Mouse (Mus musculus): ENCODE results near the gene Col23a1.
A peak's percentile ranks its signal among the peaks of the same experiment; 100 is the strongest.

The Col23a1 gene

DNA sequence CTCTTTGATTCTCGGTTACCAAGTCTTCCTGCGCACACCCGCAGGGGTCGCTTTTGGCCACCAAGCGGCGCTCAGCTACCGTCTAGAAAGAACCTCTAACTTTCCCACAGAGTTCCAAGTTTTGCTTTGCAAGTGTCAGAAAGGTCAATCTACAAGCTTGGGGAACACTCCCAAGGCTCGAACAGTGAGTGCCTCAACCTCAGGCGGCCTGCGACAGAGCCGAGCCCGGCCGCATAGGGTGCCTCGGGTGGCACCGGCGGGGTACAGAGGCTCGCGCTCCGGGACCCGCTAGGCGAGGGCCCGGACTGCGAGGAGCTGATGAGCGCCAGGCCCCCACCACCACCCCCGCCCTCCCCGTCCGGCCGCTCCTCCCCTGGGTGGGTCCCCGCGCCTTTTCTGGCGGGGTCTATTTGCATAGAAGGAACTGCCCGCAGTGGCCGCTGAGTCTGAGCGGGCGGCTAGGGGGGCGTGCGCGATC, at the start of gene Col23a1:
Col23a1 (plus strand) TSS at position 357 of the 478 bp plus-strand sequence.
- DNase-seq = peak; percentile 91

DNA sequence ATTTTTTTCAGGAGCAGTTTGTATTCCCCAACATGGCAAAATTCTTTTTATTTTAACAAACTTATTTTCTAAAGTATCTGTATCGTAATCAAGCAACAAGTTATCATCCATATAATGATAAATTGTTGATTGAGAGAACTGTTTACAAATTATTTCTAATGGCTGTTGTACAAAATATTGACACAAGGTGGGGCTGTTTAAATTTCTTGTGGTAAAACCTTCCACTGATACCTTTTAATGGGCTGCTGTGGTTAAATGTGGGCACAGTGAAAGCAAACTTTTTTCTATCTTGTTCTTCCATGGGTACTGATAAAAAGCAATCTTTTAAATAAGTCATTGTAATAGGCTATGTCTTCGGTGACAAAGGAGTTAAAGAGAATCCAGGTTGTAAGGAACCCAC, 46.8 kb upstream of the Col23a1 start:
- no peak for DNase-seq

DNA sequence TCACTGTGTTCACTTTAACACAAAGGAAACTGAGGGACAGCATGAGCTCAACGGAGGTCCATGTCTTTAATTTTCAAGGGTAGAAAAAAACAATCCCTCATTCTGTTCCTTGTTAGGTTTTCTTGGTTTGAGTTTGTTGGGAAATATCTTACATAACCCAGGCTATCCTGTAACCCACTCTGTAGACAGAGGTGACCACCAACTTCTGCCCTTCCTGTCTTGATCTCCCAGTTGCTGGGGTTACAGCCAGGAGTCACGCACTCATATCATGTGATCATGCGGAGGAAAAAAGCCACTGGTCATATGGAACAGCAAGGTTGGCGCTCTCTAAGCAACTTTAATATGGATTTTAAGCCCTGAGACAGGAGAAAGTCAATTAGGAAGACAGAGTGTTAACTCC, 32.7 kb upstream of the Col23a1 start:
- DNase-seq = no peak

DNA sequence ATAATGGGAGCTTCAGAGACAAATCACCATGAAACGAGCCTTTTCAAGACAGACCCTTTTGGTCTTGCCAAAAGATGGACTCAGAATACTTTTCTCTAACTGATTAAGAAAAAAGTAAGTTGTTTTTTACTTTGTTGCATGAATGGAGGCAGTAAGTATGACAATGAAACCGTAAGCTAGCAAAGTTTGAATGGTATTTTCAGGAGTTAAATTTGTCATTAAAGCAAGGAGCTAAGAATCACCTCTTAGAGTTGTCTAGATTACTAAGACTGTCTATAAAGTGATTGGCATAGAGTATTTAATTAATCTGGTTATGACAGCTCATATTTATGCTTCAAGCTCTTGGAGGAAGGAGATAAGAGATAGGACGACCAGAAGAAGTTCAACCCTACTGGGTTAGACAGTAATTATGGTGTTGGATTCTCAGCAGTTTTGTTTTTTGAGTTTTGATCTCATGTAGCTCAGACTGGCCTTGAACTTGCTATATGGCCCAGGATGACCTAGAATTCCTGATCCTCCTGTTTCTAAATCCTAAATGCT, 28.0 kb upstream of the Col23a1 start, which contains the start of gene Clk4:
Clk4 (plus strand) TSS at position 51 of the 540 bp plus-strand sequence.
- DNase-seq = no peak

DNA sequence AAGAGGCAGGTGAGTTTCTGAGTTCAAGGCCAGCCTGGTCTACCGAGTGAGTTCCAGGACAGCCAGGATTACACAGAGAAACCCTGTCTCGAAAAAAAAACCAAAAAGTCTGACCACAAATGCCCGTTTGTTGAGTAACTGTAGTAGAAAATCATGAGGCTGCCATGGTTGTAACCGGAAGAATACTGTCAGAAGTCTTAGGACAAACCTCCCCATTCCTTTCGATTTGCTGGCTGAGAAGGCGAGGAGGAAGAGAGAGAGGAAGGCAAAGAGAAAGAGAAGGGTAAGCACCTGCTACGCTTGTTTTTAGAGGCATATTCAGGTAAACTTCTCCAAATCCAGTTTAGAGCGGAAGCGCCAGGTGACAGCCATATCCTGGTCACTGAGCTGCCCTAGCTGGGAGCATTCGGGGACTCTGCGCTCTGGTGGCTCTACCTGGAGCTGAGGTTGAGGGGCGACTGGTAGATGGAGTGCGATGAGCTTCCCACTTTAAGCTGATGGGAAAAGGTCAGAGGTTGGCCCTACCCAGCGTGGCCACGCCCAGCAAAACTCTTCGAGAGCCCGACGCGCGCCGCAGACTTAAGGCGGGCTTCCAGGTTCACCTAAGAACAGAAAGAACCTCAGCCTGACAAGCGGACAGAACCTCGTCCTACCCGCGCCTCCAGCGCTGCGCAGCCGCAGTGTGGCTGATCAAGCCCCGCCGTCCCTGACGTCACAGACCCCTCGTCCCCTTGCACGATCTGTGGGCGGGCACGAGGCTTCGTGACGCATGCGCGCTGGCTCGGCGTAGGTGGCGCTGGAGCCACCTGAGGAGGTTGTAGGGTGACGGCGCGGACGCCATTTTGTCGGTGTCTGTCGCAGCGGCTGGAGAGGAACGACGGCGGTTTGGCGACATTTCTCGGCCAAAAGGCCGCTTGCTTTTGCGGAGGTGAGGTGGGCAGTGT, 27.1 kb upstream of the Col23a1 start, which contains the start of gene BC049762:
BC049762 (minus strand) TSS at position 705 of the 944 bp plus-strand sequence.
- DNase-seq = peak; percentile 99

DNA sequence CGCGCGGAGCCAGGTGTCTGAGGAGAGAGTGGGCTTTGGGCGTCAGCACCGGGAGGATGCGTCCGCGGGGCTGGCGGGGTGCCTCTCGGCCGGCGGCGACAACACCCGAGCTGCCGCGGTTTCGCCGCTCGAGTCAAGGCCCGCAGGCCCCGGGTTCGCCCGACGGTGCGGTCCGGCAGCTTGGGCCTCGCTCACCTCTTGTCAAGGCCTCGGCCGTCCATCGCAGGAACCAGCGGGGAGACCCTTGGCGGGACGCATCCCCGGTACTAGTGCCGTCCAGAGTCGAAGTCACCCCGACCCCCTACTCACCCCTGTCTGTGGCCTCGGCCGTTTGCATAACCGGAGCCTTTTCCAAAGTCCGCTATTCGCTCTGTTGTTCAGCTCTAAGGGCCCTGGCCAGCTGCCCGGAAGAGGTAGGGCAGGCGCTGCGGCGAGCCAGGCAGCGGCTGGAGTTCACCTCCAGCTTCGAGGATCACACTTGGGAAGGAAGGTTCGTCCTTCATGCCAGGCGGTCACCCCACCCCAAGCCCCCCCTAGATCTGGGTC, 26.4 kb upstream of the Col23a1 start:
- DNase-seq = no peak

DNA sequence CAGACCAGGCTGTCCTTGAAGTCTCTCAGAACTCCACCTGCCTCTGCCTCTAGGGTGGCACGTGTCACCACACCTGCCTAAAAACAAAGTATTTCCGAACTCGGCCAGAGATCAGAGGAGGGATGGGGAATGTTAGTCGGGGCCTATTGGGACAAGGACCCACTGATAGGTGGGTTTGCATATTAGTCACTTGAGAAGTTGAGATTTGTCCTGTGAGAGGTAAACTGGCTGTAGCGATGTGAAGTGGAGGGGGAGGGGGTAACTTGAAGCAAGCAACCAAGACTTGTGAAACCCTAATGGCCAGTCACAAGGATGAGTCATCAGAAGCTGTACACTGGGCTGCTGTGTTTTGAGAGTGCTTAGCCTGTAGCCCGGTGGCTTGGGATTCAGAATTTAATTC, 25.4 kb upstream of the Col23a1 start:
- DNase-seq = peak; percentile 38

DNA sequence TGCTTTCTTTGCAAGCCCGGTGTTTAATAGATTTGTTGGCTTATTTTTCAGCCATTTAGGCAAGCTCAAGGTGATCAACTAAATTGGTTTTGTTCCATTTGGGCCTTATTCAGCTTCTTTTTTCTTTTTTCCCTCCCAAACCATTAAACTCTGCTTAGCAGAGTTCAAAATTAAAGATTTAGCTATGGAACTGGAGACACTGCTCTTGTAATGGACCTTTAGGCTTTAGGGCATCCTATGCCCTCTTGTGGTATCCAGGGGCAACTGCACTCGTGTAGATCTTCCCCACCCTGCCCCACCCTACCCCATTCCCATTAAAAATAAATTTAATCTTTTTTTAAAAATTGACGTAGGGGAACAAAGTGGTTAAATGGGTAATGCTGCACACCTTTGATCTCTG, 24.4 kb upstream of the Col23a1 start:
- peak; percentile 53 for DNase-seq

DNA sequence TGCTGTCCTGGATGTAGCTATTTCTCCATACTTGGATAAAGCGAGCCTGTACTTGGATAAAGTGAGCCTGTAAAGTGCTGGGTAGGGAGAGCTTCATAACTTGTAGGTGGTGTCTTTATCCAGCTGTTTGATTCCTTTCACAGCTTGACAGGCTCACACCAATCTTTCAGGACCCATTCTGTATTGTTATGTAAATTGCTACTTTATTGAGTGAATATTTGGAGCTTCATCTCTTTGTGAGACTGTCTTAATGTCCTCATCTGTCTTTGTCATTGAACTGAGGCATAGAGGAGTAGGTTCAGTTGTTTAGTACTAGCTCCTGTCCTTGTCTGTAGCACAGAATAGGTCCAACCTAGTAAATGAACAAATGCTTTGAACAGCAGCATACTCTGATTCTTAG, 15.3 kb upstream of the Col23a1 start:
- DNase-seq = no peak

DNA sequence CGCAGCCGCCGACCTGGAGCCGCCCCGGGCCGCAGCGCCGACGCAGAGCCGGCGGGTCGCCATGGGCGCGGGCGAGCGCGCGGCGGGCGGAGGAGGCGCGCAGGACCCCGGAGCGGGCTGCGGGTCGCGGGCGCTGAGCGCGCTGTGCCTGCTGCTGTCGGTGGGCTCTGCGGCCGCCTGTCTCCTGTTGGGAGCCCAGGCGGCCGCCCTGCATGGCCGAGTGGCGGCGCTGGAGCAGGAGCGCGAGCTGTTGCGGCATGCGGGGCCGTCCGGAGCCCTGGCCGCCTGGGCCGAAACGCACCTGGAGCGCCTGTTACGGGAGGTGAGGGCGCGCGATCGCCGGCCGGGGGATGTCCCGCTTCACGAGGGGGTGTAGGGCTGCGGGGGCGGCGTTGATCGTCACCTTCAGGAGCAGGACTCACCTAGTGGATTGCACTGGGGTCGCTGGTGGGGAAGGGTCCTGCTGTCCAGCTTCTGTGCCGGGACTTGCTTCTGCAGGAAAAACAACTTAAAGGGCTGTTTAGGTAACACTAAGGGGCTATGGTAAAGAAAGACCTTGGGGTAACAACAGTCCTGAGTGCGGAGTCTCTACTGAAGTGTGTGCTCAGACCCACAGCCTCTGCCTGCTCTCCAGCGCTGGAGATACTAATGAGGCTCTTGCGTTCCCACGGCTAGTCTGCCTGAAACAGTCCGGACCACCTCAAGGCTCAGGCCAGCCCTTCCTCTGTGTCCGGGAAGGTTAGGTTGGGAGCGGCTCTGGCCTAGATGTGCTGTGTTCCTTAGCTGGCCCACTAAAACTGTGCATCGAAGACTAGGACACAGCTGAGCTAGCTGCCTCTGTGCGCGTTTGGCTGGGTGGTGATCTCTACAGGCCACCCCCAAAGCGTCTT, 591 bp downstream of the Col23a1 start:
- DNase-seq = peak; percentile 87

DNA sequence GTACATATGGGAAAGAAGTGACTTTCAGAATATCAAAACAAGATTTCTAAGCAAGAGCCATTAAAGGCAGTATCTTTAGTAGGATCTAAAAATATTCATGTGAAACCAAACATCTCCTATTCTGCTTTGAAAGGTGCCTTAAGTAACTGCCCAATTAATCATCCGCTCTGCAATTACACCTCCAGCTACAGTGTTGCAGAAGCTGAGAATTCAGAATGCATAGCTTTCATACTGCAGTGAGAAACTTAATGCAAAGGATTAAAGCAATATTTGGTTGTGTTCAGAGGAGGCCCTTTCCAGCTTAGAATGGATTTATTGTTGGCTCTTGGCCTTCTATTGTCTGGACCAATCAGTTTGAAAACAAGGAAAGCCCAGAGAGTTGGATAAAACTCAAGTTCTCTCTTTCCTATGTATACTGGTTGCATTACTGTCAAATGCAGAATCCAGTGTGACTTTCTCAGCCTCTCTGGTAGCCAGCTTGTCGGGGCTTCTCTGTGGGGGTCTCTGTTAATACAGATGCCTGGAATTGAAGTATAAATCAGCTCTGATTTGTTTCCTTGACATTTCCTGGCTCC, 4.3 kb downstream of the Col23a1 start:
- DNase-seq = no peak

DNA sequence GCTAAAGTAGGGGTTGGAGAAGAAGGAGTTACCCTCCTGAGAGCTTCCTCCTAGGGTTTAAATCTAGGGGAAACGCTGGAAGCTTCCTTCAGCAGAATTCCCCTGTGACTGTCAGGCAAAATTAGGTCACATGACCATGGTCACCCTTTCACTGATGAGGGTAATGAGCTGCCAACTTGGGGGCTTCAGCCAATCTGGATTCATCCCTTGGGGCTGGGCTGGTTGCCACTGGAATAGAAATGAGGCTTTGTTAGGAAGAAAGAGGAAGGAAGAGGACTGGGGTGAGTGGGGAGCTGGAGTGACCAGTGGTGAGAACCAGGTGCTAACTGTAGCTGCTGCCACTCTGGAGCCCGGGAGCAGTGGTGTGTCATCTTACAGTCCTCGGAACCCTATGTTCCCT, 6.0 kb downstream of the Col23a1 start:
- no peak for DNase-seq

DNA sequence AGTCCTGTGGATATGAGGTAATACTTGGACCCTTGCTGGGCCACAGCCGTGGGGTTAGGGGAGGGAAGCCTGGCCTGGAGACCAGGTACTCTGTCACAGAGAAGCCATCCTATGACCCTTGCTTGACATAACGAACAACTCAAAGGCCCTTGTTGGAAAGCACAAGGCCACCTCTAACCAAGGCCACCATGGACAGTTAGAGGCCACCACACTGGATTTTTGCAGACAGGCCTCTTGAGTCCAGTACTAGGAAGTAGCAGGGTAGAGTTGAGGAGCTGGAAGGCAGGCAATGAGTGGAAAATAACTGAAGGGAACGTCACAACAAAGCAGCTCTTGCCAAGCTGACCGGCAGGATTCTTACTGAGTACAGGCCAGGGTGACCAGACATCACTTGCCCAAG, 9.0 kb downstream of the Col23a1 start:
- no peak for DNase-seq

DNA sequence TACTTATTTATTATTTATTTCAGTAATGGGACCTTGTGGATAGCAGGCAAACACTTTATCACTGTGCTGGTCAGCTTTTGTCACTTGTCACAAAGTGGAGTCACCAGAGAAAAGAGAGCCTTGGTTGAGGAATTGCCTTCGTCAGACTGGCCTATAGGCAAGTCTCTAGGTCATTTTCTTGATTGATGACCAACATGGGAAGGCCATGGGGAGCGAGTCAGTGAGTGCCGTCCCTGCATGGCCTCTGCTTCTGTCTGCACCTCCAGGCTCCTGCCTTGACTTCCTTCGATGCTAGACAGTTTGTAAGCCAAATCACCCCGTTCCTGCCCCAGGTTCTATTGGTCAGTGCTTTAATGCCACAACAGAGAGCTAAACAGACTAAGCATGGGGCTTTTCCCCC, 12.7 kb downstream of the Col23a1 start:
- no peak for DNase-seq

DNA sequence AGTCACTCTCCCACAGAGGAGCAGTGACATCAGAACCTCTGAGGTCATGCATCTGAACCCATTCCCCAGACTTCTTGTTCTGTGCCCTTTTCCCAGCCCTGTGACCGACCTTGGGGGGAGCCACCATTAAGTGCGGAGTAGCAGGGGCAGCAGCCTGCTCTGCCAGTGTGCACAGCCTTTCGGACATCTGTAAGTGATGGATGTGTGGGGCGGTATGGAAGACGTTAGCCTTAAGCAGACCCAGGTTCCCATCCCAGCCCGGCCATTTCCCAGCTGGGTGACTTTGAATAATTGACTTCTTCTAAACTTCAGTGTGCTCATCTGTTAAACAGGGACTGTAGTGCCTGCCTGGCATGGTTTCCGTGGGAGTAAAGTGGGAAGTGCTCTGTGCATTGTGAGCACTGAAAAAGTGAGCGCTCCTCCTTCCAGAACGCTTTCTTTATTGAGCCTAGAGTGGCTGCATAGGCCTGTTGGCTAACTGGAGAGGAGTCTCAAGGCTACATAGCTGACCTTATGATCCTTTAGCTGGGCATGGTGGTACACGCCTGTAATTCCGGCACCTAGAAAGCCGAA, 14.3 kb downstream of the Col23a1 start:
- DNase-seq = peak; percentile 37

DNA sequence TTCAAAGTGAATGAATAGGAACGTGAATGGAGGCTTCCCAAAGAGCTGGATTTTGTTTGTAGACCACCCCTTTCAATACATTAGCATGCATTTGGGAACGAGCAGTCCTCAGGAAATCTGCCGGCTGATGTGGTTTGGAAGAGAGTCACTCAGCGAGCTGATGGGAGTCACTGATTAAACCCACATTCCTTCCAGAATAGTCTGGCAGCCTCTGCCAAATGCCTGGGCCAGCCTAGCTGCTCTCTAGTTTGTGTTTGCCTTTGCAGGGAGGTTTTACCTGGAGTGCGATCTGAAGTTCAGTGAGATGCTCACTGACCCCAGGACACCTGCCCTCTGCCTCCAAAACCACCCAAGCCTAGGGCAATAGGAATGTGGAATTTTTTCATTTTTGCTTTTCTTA, 18.6 kb downstream of the Col23a1 start:
- no peak for DNase-seq

DNA sequence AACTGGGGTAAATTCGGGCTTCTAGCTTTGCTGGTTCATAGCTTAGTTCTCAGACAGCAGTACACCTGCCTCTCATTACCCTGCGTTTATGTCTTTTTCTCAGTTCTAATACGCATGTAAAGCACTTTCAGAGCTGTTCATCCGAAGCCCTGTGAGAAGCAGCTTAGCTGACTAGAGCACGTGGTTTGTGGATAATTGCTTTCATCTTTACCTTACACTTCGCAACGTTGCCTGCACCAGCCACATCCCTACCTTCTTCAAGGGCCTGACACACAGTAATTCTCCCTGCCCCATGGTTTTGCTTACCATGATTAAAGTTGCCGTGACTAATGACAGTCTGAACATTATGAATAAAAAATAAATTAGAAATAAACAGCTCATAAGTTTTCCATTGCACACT, 22.1 kb downstream of the Col23a1 start:
- DNase-seq = no peak

DNA sequence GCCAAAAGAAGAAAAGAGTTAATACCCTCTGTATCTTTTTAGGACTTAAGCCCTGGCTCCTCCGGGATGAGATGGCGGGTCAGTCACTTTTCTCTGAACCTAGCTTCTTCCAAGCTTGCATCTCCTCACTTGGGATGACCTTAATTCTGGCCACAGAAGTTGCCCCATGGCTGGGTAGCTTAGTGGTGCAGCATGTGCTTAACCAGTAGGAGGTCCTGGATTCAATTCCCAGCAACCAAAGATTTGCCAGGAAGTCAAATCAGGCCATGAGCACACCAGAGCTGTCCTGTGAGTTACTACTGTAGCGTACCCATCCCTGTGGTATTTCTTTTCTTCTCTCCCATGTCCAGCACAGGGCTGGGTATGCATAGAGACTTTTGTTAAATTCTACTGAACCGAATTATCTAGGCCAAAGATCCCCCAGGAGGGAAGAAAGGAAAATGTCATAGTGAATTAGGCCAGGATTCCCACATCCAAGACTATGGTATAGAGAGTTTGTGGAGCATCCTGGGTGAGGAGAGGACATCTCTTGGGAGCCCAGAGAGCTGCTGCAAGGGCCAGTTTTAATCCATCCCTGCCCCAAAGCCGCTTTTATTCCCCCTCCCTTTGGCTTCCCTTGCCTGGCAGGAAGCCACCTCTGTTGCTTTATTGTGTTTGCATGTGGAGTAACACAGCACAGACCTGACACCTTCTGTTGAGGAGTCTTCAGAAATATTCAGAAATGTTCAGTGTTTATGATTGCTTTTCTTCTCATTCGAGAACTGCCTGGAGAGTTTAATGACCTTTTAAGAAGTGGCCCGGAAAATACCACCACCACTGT, 26.5 kb downstream of the Col23a1 start:
- no peak for DNase-seq

DNA sequence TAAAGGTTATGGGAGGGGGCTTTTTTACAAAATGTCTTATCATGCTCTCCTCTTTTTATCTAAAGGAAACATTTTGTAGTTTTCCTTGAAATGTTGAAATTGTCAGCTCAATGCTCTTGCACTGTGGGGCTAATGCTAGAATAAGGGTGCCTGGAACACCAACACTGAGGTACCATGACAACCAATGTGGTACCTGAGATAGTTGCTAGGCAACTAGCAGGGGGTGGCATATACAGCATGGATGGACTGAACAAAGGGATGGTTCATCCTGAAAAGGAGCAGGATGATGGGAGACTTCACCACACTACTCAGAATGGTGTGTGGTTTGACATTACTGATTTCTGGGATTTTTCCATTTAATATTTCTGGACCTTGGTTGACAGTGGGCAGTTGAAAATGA, 30.9 kb downstream of the Col23a1 start:
- DNase-seq = no peak

DNA sequence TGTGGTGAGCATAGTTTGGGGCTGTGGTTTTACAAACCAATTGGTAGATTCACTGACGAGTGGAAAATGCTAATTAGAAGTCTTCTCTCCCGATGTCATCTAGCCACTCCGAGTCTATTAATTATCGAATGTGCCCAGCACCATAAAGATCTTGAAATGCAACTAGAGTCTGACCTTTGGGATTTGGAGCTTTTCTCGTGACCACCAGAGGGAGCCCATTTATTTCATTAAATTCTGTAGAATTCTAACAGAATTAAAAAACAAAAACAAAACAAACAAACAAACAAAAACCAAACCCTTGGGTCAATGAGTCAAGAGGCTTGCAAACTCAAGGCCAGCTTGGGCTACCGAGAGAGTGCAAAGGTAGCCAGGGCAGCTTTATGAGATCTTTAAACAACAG, 37.2 kb downstream of the Col23a1 start:
- DNase-seq = peak; percentile 53

DNA sequence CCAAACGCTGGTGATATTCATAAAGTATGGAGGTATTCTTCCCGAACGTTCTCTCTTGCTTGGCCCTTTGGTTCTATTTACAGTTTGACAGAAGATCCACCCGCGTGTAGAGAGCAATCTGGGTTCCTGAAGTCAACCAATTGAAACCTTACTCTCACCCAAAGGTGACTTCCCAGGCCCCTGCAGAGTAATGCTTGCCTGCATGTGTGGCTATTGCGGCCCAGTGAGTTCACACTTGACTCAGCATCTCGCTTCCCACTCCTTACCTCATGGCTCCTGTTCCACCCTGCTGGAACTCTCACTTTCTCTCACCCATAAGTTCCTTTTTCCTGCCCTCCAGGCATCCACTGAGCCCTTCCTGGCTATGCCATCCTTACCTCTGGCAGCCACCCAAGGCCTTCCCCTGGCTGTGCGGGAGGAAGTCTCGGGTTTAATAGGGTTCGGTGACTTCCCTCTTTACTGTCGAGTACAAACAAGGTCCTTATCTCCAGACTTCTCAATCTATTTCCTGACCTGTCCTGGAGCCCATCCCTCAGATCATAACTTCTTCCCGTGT, 38.7 kb downstream of the Col23a1 start:
- no peak for DNase-seq
